Mouse (Mus musculus): Measurements from ENCODE around the gene Meaf6. TPM values are rescaled to one million over a fixed set of nuclear protein-coding genes. Genes with fewer than 3 reads are reported as not detected.

Gene Meaf6
- polyA plus RNA-seq, 1 experiment from 2014 or later, result 153 TPM

DNA sequence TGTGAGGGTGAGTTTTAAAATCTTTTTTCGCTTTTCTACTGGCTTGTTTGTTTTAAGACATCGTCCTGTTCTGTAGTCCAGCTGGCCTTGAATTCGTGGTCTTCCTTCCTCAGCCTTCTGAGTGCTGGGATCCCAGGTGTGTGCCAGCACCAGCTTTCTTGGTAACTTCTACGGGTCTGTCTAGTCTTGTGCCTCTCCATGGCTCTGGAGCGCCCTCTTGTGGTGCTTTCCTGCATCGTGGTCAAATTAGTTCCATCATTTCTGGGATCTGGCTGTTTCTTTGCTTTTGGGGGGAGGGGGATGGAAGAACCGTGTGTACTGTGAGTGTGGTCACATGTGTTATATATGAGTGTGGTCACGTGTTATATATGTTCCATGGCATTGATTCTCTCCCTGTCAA is 14.5 kb downstream of the Meaf6 start:
- no peak overlapping the region for H3K4me2 ChIP-seq (ENCODE audit: low read length)
- H3K4me1 ChIP-seq (ENCODE audit: control insufficient read depth, insufficient read depth, low read length), result no peaks in the 10 kb centered on the region
- no peaks in the 10 kb centered on the region for H3K27me3 ChIP-seq (replicated peaks; ENCODE audit: control insufficient read depth, insufficient read depth, low read length)
- DNase-seq (ENCODE audit: low spot score) (peak; percentile 85), ATAC-seq (peak; percentile 60; the same call in 1 of the 2 replicates)
- H3K9me3 ChIP-seq (replicated peaks; ENCODE audit: control insufficient read depth, low read length), result no peaks in the 10 kb centered on the region
- H3K36me3 ChIP-seq (ENCODE audit: control insufficient read depth, insufficient read depth, low read length), result peaks cover 18% of the 10 kb centered on the region
- WGBS, result 11% methylated on average over 8 of the region's 8 CpGs
- H3K27ac ChIP-seq (ENCODE audit: low read depth, low read length), result no peak overlapping the region
- H3K4me3 ChIP-seq (ENCODE audit: low read depth, low read length), result no peak overlapping the region
- H3K9ac ChIP-seq (ENCODE audit: low read length), result no peak overlapping the region

DNA sequence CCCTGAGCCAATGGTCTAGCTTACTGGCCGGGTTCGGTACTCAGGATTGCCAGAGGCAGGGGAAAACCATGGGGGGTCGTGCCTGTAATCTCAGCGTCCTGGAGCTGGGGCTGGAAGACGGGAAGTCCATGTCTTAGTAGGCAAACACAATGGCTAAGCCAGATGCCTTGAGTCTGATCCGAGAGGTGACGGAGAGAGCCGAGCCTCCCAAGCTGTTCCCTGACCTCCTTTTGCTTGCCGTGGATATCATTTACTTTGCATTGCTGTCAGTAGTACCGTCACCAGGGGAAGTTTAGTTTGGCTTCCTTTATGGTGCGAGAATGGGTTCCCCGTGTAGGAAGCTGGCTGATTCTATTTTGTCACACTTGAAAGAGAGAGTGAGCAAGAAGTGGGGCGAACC is 16.4 kb downstream of the Meaf6 start:
- H3K27me3 ChIP-seq (replicated peaks; ENCODE audit: control insufficient read depth, insufficient read depth, low read length), result no peaks in the 10 kb centered on the region
- H3K27ac ChIP-seq (ENCODE audit: low read depth, low read length), result no peak overlapping the region
- no peak overlapping the region for H3K4me2 ChIP-seq (ENCODE audit: low read length)
- ATAC-seq (no peak), DNase-seq (ENCODE audit: low spot score) (no peak)
- WGBS, result 67% methylated on average over 13 of the region's 13 CpGs
- peaks cover 37% of the 10 kb centered on the region for H3K36me3 ChIP-seq (ENCODE audit: control insufficient read depth, insufficient read depth, low read length)
- no peak overlapping the region for H3K4me3 ChIP-seq (ENCODE audit: low read depth, low read length)
- no peaks in the 10 kb centered on the region for H3K4me1 ChIP-seq (ENCODE audit: control insufficient read depth, insufficient read depth, low read length)
- no peaks in the 10 kb centered on the region for H3K9me3 ChIP-seq (replicated peaks; ENCODE audit: control insufficient read depth, low read length)
- no peak overlapping the region for H3K9ac ChIP-seq (ENCODE audit: low read length)

DNA sequence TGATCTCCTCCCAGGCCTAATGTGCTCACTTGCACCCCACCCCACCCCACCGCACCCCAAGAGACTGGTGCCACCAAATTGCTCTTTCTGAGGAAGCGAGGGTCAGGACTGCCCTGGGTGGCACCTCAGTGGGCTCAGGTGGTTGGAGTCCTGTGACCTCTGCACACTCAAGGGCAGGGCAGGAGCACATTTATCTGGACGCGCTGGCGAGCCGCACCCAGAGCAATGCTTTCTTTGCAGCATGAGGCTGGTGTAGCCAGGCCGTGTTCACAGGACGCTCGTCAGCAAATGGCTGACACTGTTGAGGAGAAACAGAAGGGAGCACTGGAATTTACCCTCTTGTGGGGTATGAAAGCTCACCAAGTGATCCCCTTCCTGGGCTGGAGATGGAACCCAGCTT is 20.4 kb downstream of the Meaf6 start:
- H3K27ac ChIP-seq (ENCODE audit: low read depth, low read length), result no peak overlapping the region
- ATAC-seq (no peak), DNase-seq (ENCODE audit: low spot score) (no peak)
- H3K36me3 ChIP-seq (ENCODE audit: control insufficient read depth, insufficient read depth, low read length), result peaks cover 59% of the 10 kb centered on the region
- WGBS, result 92% methylated on average over 9 of the region's 9 CpGs
- H3K4me1 ChIP-seq (ENCODE audit: control insufficient read depth, insufficient read depth, low read length), result no peaks in the 10 kb centered on the region
- H3K4me3 ChIP-seq (ENCODE audit: low read depth, low read length), result no peak overlapping the region
- no peaks in the 10 kb centered on the region for H3K27me3 ChIP-seq (replicated peaks; ENCODE audit: control insufficient read depth, insufficient read depth, low read length)
- no peak overlapping the region for H3K9ac ChIP-seq (ENCODE audit: low read length)
- no peaks in the 10 kb centered on the region for H3K9me3 ChIP-seq (replicated peaks; ENCODE audit: control insufficient read depth, low read length)
- no peak overlapping the region for H3K4me2 ChIP-seq (ENCODE audit: low read length)

DNA sequence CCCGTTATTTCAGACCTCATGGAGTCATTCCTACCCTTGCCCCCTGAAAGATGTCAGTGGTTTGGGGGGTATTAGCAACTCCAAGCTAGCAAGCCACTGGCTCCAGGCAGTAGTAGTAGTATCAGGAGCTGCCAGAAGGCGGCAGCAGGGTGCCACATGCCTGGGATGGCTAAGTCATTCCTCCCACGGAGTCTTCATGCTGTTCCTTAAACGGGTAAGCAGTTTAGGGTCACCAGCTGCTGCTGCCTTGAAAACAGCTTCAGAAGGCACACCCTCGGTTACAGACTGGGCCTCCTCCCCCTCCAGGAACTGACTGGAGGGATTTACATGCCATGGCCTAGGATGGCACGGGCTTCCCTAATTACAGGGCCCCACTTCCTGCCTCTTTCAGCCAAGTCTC is 29.7 kb downstream of the Meaf6 start:
- Histone ChIP-seq H3K27me3 (replicated peaks; ENCODE audit: control insufficient read depth, insufficient read depth, low read length) (no peaks in the 10 kb centered on the region), H3K4me1 (ENCODE audit: control insufficient read depth, insufficient read depth, low read length) (0 out of 2 replicates have a peak, but pooled peaks cover 2% of the 10 kb centered on the region), H3K4me2 (ENCODE audit: low read length) (no peak overlapping the region), H3K36me3 (ENCODE audit: control insufficient read depth, insufficient read depth, low read length) (peaks cover 22% of the 10 kb centered on the region), H3K9me3 (replicated peaks; ENCODE audit: control insufficient read depth, low read length) (no peaks in the 10 kb centered on the region), H3K27ac (ENCODE audit: low read depth, low read length) (no peak overlapping the region), H3K9ac (ENCODE audit: low read length) (no peak overlapping the region), H3K4me3 (ENCODE audit: low read depth, low read length) (no peak overlapping the region)
- WGBS, result 9% methylated on average over 6 of the region's 6 CpGs
- ATAC-seq, result peak; percentile 63
- peak; percentile 84 for DNase-seq (ENCODE audit: low spot score)

DNA sequence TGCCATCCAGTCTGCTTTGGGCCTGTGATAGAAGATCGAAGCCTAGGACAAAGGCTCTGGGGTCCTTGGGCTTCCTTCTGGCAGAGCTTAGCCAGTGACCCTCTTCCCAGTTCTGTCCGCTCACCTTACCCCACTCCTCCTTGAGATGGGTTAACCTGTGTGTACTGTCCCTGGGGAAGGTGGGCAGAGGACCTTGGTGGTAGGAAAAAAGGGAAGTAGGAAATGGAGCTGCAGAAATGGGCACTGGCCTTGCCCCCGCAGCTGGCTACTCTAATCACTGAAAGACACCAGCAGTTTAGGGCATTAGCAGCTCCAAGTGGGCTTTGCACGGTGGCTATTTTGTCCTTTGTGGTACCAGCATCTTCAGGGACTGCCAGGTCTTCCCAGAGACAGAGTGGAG is 30.1 kb downstream of the Meaf6 start:
- Histone ChIP-seq H3K4me1 (ENCODE audit: control insufficient read depth, insufficient read depth, low read length) (0 out of 2 replicates have a peak, but pooled peaks cover 2% of the 10 kb centered on the region), H3K4me2 (ENCODE audit: low read length) (no peak overlapping the region), H3K9me3 (replicated peaks; ENCODE audit: control insufficient read depth, low read length) (no peaks in the 10 kb centered on the region), H3K27ac (ENCODE audit: low read depth, low read length) (no peak overlapping the region), H3K4me3 (ENCODE audit: low read depth, low read length) (no peak overlapping the region), H3K27me3 (replicated peaks; ENCODE audit: control insufficient read depth, insufficient read depth, low read length) (no peaks in the 10 kb centered on the region), H3K9ac (ENCODE audit: low read length) (no peak overlapping the region), H3K36me3 (ENCODE audit: control insufficient read depth, insufficient read depth, low read length) (peaks cover 17% of the 10 kb centered on the region)
- 75% methylated on average over 4 of the region's 4 CpGs for WGBS
- DNase-seq (ENCODE audit: low spot score), result no peak
- ATAC-seq, result peak; percentile 13; the same call in 1 of the 2 replicates

DNA sequence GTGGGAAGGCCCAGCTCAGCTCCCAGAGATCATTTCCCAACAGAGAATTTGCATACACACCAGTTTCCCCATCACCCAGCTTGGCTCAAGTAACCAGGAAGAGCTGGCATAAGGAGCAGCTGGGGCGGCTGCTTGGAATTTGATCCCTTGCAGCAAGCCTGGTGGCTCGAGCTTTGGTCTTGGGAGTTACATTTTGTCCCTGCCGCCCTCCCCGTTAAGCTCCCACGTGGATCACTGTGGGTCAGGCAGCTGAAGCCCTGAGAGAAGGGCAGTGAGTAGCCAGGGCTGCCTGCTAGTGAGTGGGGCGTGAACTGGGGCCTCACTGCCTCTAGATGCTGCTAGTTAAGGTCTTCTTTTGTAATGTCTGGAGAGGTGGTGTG is 30.8 kb downstream of the Meaf6 start:
- no peak for ATAC-seq
- WGBS, result 55% methylated on average over 6 of the region's 6 CpGs
- no peak overlapping the region for H3K27ac ChIP-seq (ENCODE audit: low read depth, low read length)
- no peak overlapping the region for H3K4me3 ChIP-seq (ENCODE audit: low read depth, low read length)
- no peaks in the 10 kb centered on the region for H3K9me3 ChIP-seq (replicated peaks; ENCODE audit: control insufficient read depth, low read length)
- H3K4me2 ChIP-seq (ENCODE audit: low read length), result no peak overlapping the region
- H3K9ac ChIP-seq (ENCODE audit: low read length), result no peak overlapping the region
- DNase-seq (ENCODE audit: low spot score), result no peak
- 0 out of 2 replicates have a peak, but pooled peaks cover 2% of the 10 kb centered on the region for H3K4me1 ChIP-seq (ENCODE audit: control insufficient read depth, insufficient read depth, low read length)
- H3K36me3 ChIP-seq (ENCODE audit: control insufficient read depth, insufficient read depth, low read length), result peaks cover 11% of the 10 kb centered on the region
- H3K27me3 ChIP-seq (replicated peaks; ENCODE audit: control insufficient read depth, insufficient read depth, low read length), result no peaks in the 10 kb centered on the region

DNA sequence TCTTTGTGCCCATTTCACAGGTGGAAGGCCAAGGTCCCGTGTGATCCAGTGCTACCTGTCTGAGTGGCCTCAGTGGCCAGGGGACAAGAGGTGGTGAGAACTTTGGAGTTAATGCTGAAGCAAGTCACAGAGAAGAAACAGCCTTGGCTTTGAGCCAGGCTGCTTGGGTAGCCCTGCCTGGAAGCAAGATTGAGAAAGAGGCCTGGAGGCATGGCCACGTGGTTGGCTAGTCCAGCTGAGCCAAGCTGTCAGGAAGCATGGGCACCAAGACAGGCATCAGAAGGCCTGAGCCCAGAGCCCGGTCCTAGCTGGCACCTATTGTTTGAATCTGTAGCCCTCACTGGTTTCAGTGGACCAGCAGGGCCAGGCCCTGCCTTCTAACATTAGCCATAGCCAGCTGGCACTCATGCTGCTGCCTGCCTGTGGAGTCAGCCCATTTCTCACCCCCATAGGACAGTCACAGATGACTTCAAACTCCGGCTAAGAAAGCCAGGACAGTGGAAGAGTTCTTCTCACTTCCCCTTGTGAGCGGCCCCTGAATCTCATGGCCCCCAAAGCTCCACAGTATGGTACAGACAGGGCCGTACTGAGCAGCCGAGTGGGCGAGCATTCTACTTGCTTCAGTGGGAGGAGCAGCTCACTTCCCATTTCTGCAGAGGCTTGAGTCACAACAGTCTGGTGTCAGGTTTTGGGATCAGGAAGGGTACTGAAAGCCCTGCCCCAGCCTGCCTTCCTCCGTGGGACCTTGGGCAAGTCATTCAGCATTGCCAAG is 31.3 kb downstream of the Meaf6 start:
- peak; percentile 59 for DNase-seq (ENCODE audit: low spot score)
- 73% methylated on average over 9 of the region's 9 CpGs for WGBS

DNA sequence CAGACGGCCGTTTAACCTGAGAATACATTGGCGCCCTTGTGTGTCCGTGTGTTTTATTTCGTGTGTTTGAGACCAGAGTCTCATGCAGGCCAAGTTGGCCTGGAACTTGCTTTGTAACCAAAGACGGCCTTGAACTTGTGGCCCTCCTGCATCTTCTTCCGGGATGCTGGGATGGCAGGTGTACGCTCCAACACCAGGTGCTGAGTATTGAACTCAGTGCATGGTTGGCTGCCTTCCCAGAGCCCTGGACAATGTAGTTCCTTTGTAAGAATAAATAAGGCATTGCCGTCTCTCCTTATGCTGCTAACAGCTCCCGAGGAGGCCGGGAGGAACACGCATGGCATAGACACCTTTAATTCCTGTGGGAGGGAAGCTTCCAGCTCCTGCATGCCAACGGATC is 32.0 kb downstream of the Meaf6 start:
- ATAC-seq (no peak), DNase-seq (ENCODE audit: low spot score) (no peak)
- H3K4me2 ChIP-seq (ENCODE audit: low read length), result no peak overlapping the region

More for the DNA sequence above, 31.3 kb downstream of the Meaf6 start:
- H3K4me3 ChIP-seq (ENCODE audit: low read depth, low read length), result no peak overlapping the region
- no peaks in the 10 kb centered on the region for H3K27me3 ChIP-seq (replicated peaks; ENCODE audit: control insufficient read depth, insufficient read depth, low read length)
- peaks cover 5% of the 10 kb centered on the region for H3K36me3 ChIP-seq (ENCODE audit: control insufficient read depth, insufficient read depth, low read length)
- H3K27ac ChIP-seq (ENCODE audit: low read depth, low read length), result no peak overlapping the region
- no peak overlapping the region for H3K4me2 ChIP-seq (ENCODE audit: low read length)
- no peaks in the 10 kb centered on the region for H3K9me3 ChIP-seq (replicated peaks; ENCODE audit: control insufficient read depth, low read length)
- 0 out of 2 replicates have a peak, but pooled peaks cover 2% of the 10 kb centered on the region for H3K4me1 ChIP-seq (ENCODE audit: control insufficient read depth, insufficient read depth, low read length)
- no peak for ATAC-seq
- H3K9ac ChIP-seq (ENCODE audit: low read length), result no peak overlapping the region

DNA sequence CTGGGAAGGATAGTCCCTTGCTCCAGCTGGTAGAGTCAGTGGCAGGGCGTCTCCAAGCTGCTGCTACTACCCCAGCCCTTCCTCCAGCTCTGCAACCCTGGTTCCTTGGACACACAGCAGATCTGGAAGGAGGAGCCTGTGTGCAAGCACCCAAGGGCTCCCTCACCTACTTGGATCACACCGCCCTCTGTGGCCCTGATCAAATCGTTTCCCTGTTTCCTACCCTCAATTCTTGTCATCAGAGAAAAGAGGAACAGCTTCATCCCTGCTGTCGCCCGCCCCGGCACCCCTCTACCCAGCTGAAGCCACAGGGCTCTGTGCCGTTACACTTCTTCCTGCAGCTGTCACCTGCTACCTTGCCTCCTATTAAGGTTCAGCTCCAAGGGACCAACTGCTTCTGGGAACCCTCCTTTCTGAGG is 33.0 kb downstream of the Meaf6 start:
- Histone ChIP-seq H3K9ac (ENCODE audit: low read length) (no peak overlapping the region), H3K4me3 (ENCODE audit: low read depth, low read length) (no peak overlapping the region), H3K27ac (ENCODE audit: low read depth, low read length) (no peak overlapping the region), H3K27me3 (replicated peaks; ENCODE audit: control insufficient read depth, insufficient read depth, low read length) (no peaks in the 10 kb centered on the region), H3K4me1 (ENCODE audit: control insufficient read depth, insufficient read depth, low read length) (0 out of 2 replicates have a peak, but pooled peaks cover 2% of the 10 kb centered on the region), H3K36me3 (ENCODE audit: control insufficient read depth, insufficient read depth, low read length) (no peaks in the 10 kb centered on the region), H3K4me2 (ENCODE audit: low read length) (no peak overlapping the region), H3K9me3 (replicated peaks; ENCODE audit: control insufficient read depth, low read length) (no peaks in the 10 kb centered on the region)
- ATAC-seq (no peak), DNase-seq (ENCODE audit: low spot score) (no peak)
- WGBS, result 85% methylated on average over 7 of the region's 7 CpGs

More for the DNA sequence above, 32.0 kb downstream of the Meaf6 start:
- Histone ChIP-seq H3K36me3 (ENCODE audit: control insufficient read depth, insufficient read depth, low read length) (no peaks in the 10 kb centered on the region), H3K27me3 (replicated peaks; ENCODE audit: control insufficient read depth, insufficient read depth, low read length) (no peaks in the 10 kb centered on the region), H3K4me3 (ENCODE audit: low read depth, low read length) (no peak overlapping the region), H3K9me3 (replicated peaks; ENCODE audit: control insufficient read depth, low read length) (no peaks in the 10 kb centered on the region), H3K9ac (ENCODE audit: low read length) (no peak overlapping the region), H3K27ac (ENCODE audit: low read depth, low read length) (no peak overlapping the region), H3K4me1 (ENCODE audit: control insufficient read depth, insufficient read depth, low read length) (0 out of 2 replicates have a peak, but pooled peaks cover 2% of the 10 kb centered on the region)
- 61% methylated on average over 13 of the region's 13 CpGs for WGBS
